Mouse (Mus musculus) left cerebral cortex, postnatal 14 days (tissue): ENCODE results near the gene Sh3pxd2a. TPM values are rescaled to one million over a fixed set of nuclear protein-coding genes. Genes with fewer than 3 reads are reported as not detected.

Experiments
- DNase-seq, 2 experiments: peaks; one replicate each; pipeline ENCODE4 v3.0.0; 2021 to 2022; ENCODE audit warnings: low spot score in 2 of 2, mixed read lengths in 1 of 2
- intact Hi-C: fragments of 180-260 bp; cut with DNase I; formaldehyde crosslinking; loops from one replicate; pipeline ENCODE4 v1.15.1; 2025
- total RNA-seq, 2 experiments: library from RNA; stranded (reverse); gene quantifications; 2 replicates each; pipeline ENCODE4 v1.2.3; 2021

Sh3pxd2a gene
- total RNA-seq, 2 experiments from 2014 or later, result 30.9 TPM

GRCm38 (mm10) chr19:47420539-47420938 is 43.7 kb downstream of the Sh3pxd2a start:
- no peak for DNase-seq
- intact Hi-C loops, result no loop called here

GRCm38 (mm10) chr19:47419208-47419607 is 45.0 kb downstream of the Sh3pxd2a start:
- intact Hi-C loops, result no loop called here
- no peak for DNase-seq

- no peak for DNase-seq
- intact Hi-C loops, result no loop called here
Measured at GRCm38 (mm10) chr19:47416161-47416560, 48.0 kb downstream of the Sh3pxd2a start.

GRCm38 (mm10) chr19:47414142-47414905 is 49.9 kb downstream of the Sh3pxd2a start:
- intact Hi-C loops, result no loop called here
- DNase-seq, result peak in 1 of 2 experiments; percentile 15

- intact Hi-C loops, result no loop called here
- no peak for DNase-seq
Measured at GRCm38 (mm10) chr19:47413458-47414005, 50.7 kb downstream of the Sh3pxd2a start.

GRCm38 (mm10) chr19:47412566-47413248 is 51.5 kb downstream of the Sh3pxd2a start:
- intact Hi-C loops, result no loop called here
- no peak for DNase-seq

GRCm38 (mm10) chr19:47410301-47410700 is 53.9 kb downstream of the Sh3pxd2a start:
- intact Hi-C loops, result no loop called here
- no peak for DNase-seq

- intact Hi-C loops, result no loop called here
- DNase-seq, result no peak
Measured at GRCm38 (mm10) chr19:47409142-47409541, 55.1 kb downstream of the Sh3pxd2a start.

GRCm38 (mm10) chr19:47408656-47409055 is 55.5 kb downstream of the Sh3pxd2a start:
- DNase-seq, result no peak
- intact Hi-C loops, result no loop called here

- intact Hi-C loops, result no loop called here
- DNase-seq, result no peak
Measured at GRCm38 (mm10) chr19:47407332-47407731, 56.9 kb downstream of the Sh3pxd2a start.

GRCm38 (mm10) chr19:47406524-47406923 is 57.7 kb downstream of the Sh3pxd2a start:
- DNase-seq, result no peak
- intact Hi-C loops, result no loop called here

GRCm38 (mm10) chr19:47405548-47405947 is 58.7 kb downstream of the Sh3pxd2a start:
- intact Hi-C loops, result no loop called here
- DNase-seq, result no peak

GRCm38 (mm10) chr19:47403391-47404379 is 60.5 kb downstream of the Sh3pxd2a start:
- intact Hi-C loops, result no loop called here
- DNase-seq, result no peak

- intact Hi-C loops, result no loop called here
- no peak for DNase-seq
Measured at GRCm38 (mm10) chr19:47402976-47403375, 61.2 kb downstream of the Sh3pxd2a start.

- intact Hi-C loops, result no loop called here
- no peak for DNase-seq
Measured at GRCm38 (mm10) chr19:47402544-47402943, 61.7 kb downstream of the Sh3pxd2a start.

GRCm38 (mm10) chr19:47399709-47400108 is 64.5 kb downstream of the Sh3pxd2a start:
- no peak for DNase-seq
- intact Hi-C loops, result no loop called here

- no peak for DNase-seq
- intact Hi-C loops, result no loop called here
Measured at GRCm38 (mm10) chr19:47399029-47399428, 65.2 kb downstream of the Sh3pxd2a start.

- intact Hi-C loops, result no loop called here
- DNase-seq, result no peak
Measured at GRCm38 (mm10) chr19:47397882-47398671, 66.1 kb downstream of the Sh3pxd2a start.

- no peak for DNase-seq
- intact Hi-C loops, result no loop called here
Measured at GRCm38 (mm10) chr19:47395338-47395737, 68.9 kb downstream of the Sh3pxd2a start.
